Mouse (Mus musculus) kidney, adult 2 months (tissue): ENCODE data around the gene Snrpd2. TPM values are rescaled to one million over a fixed set of nuclear protein-coding genes. Genes with fewer than 3 reads are reported as not detected.
A peak's percentile ranks its signal among the peaks of the same experiment; 100 is the strongest.

ENCODE experiments used
- DNase-seq: peaks from one replicate; pipeline ENCODE4 v3.0.0; 2021
- H3K27ac ChIP-seq: fragments of 200-500 bp; 2 replicates; pipeline ENCODE4 v1.5.1; 2012; ENCODE audit warnings: low read depth, low read length, control low read depth, inconsistent platforms; ENCODE audit not compliant: insufficient read depth
- H3K27me3 ChIP-seq: fragments of 200-500 bp; replicated peaks from 2 replicates; pipeline ENCODE4 v1.6.1; 2012; ENCODE audit warnings: mild to moderate bottlenecking, moderate library complexity, low read length, inconsistent platforms; ENCODE audit not compliant: control insufficient read depth, insufficient read depth
- H3K36me3 ChIP-seq: fragments of 200-500 bp; 2 replicates; pipeline ENCODE4 v1.6.1; 2012; ENCODE audit warnings: mild to moderate bottlenecking, moderate library complexity, low read length, inconsistent platforms; ENCODE audit not compliant: control insufficient read depth, insufficient read depth
- H3K4me1 ChIP-seq: fragments of 200-500 bp; 2 replicates; pipeline ENCODE4 v1.6.1; 2011; ENCODE audit warnings: low read length; ENCODE audit not compliant: control insufficient read depth, insufficient read depth
- H3K4me3 ChIP-seq: fragments of 200-500 bp; 2 replicates; pipeline ENCODE4 v1.5.1; 2011; ENCODE audit warnings: mild to moderate bottlenecking, low read depth, low read length, control low read depth; ENCODE audit not compliant: insufficient read depth
- CTCF ChIP-seq: fragments of 200-500 bp; conservative IDR thresholded peaks from 2 replicates; pipeline ENCODE4 v1.5.1; 2011; ENCODE audit warnings: low read depth, mild to moderate bottlenecking, control low read depth, low read length, moderate library complexity, mixed read lengths; ENCODE audit not compliant: insufficient read depth, insufficient read length
- POLR2A ChIP-seq: fragments of 200-500 bp; IDR thresholded peaks from one replicate; pipeline ENCODE4 v1.6.1; 2011; ENCODE audit warnings: low read depth, low read length, control low read depth
- WGBS: fragments of 180-500 bp; shearing (Covaris S2); methylation state at CpG from one replicate; pipeline ENCODE4 v1.1.7; 2018; 5-methylcytosine and 5-hydroxymethylcytosine counted together
- polyA plus RNA-seq: library from polyadenylated mRNA; depleted of rRNA; stranded (reverse); fragments of >200 nt; gene quantifications from 2 replicates; pipeline ENCODE4 v1.2.3, GENCODE M21; 2012

Snrpd2 gene
- polyA plus RNA-seq, 1 experiment = 42.2 TPM

DNA sequence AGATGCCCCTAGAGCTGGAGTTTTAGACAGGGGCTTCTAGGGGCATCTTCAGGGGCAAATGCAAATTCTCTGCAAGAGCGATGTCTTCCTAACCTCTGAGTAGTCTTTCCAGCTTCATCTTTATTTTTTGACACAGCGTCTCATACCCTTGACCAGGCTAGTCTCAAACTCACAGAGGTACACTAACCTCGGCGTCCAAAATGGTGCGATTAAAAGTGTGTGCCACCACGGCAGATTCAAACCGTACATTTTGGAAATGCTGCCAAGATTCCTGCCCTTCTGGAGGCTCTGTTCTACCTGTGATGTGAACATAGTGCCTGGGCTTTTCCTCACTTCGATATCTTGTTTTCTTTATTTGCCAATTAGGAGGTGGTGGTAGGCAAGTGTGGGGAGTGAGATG lies 30.4 kb upstream of the Snrpd2 start:
- no peak overlapping the region for H3K27ac ChIP-seq
- DNase-seq = no peak
- H3K4me3 ChIP-seq = no peak overlapping the region
- no peak for TF ChIP-seq POLR2A
- no peak for TF ChIP-seq CTCF
- H3K27me3 ChIP-seq = no peaks in the 10 kb centered on the region
- 95% methylated on average over 8 of the region's 8 CpGs for WGBS
- no peaks in the 10 kb centered on the region for H3K36me3 ChIP-seq
- H3K4me1 ChIP-seq = peaks cover 21% of the 10 kb centered on the region

DNA sequence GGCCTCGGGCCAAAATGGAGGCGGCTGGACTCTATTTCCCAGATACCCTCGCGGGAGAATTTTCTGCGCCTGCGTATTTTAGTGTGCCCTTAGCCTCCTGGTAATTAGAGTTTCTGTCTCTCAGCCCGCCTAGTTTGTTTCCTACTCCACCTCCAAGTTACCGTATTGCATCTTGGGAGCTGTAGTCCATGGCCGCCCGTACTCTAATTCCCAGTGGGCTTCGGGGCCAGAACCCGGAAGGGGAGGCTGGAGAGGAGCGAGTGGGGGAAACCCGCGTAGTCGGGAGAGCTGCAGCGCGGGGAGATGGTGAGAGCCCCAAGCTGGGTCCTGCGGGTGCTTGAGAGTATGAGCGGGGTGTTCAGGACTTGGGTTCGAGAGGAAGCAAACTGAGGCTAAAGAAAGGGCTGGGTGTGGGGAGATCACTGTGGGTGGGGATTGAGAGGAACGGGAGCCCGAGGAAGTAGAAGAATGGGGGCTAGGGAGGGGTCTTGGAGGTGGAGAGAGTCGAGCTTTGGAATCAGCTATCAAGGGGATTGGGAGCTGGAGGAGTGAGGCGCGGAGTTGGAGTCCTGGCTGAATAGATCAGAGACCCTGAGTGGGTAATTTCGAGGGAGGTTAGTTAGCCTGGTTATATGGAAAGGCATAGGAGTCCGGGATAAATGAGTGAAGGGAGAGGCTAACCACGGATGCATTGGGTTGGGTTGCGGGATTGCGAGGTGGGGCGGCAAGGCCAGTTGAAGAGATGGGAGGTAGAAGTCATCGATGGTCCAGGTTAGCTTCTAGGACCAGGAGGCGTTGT lies 29.7 kb upstream of the Snrpd2 start, which contains the start of gene Fbxo46:
Fbxo46 (plus strand) TSS at position 229 of the 799 bp plus-strand sequence.
- peak; percentile 98 for DNase-seq
- peak within 1 kb of the TSS; percentile 91 for H3K4me3 ChIP-seq
- H3K27ac ChIP-seq = 0 out of 2 replicates have a peak within 1 kb of the TSS, but pooled peaks have one; percentile 22
- TF ChIP-seq POLR2A (peak; percentile 76), CTCF (no peak)
- 2% methylated on average over 34 of the region's 34 CpGs for WGBS
- H3K4me1 ChIP-seq = peaks cover 26% of the 10 kb centered on the region
- no peaks in the 10 kb centered on the region for H3K36me3 ChIP-seq
- no peaks in the 10 kb centered on the region for H3K27me3 ChIP-seq

GRCm38 (mm10) chr7:19121686-19122085 lies 27.8 kb upstream of the Snrpd2 start:
- no peaks in the 10 kb centered on the region for H3K36me3 ChIP-seq
- peak; percentile 89 for DNase-seq
- 42% methylated on average over 4 of the region's 4 CpGs for WGBS
- H3K4me3 ChIP-seq = 0 out of 2 replicates have a peak overlapping the region, but pooled peaks have one; percentile 0
- TF ChIP-seq POLR2A (no peak), CTCF (no peak)
- peaks cover 26% of the 10 kb centered on the region for H3K4me1 ChIP-seq
- H3K27ac ChIP-seq = peak overlapping the region; percentile 78
- H3K27me3 ChIP-seq = no peaks in the 10 kb centered on the region

GRCm38 (mm10) chr7:19124713-19125112 lies 24.8 kb upstream of the Snrpd2 start:
- 39% methylated on average over 6 of the region's 6 CpGs for WGBS
- no peaks in the 10 kb centered on the region for H3K27me3 ChIP-seq
- H3K4me1 ChIP-seq = peaks cover 26% of the 10 kb centered on the region
- H3K27ac ChIP-seq = no peak overlapping the region
- H3K36me3 ChIP-seq = no peaks in the 10 kb centered on the region
- DNase-seq = peak; percentile 75
- no peak overlapping the region for H3K4me3 ChIP-seq
- TF ChIP-seq CTCF (no peak), POLR2A (no peak)

DNA sequence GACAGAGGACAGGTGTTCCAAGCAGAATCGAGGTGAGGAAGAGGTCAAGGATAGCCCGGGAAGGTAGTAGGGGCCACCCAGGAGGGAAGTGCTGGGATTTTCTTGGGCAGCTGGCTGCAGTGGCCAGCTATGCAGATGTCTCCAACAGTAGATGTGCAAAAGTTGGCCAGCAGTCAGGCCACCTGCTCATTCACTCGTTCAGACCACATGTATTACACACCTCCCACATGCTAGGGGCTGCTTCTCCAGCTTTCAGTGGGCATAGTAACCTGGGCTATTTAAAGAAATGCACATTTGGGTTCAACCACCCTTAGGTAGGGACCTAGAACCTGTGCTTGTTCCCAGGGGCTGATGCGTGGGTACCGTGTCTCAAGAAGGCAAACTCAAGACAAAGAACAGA lies 21.8 kb upstream of the Snrpd2 start:
- Histone ChIP-seq H3K4me3 (no peak overlapping the region), H3K36me3 (no peaks in the 10 kb centered on the region), H3K4me1 (peaks cover 15% of the 10 kb centered on the region; the same call in 1 of the 2 replicates), H3K27me3 (no peaks in the 10 kb centered on the region), H3K27ac (no peak overlapping the region)
- 77% methylated on average over 5 of the region's 5 CpGs for WGBS
- TF ChIP-seq POLR2A (no peak), CTCF (no peak)
- no peak for DNase-seq

- WGBS = 91% methylated on average over 5 of the region's 5 CpGs
- TF ChIP-seq POLR2A (no peak), CTCF (no peak)
- H3K27me3 ChIP-seq = no peaks in the 10 kb centered on the region
- peaks cover 9% of the 10 kb centered on the region; the same call in 1 of the 2 replicates for H3K4me1 ChIP-seq
- H3K27ac ChIP-seq = no peak overlapping the region
- H3K36me3 ChIP-seq = no peaks in the 10 kb centered on the region
- DNase-seq = no peak
- no peak overlapping the region for H3K4me3 ChIP-seq
Observed at GRCm38 (mm10) chr7:19129396-19129795, 20.1 kb upstream of the Snrpd2 start.

DNA sequence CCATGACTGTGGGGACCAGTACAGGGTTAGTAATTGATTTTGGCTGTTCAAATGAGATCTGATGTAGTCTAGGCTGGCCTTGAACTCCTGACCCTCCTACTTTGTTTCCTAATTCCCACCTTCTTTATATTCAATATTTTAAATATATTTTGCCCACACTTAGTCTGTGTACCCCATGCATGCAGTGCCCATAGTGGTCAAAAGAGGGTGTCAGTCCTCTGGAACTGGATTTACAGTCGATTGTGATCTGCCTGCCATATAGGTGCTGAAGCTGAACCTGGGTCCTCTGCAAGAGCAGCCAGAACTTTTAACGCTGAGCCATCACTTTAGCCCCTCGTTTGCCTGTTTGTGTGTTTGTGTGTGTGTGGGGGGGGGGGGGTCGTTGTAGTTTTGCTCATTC lies 18.9 kb upstream of the Snrpd2 start:
- no peaks in the 10 kb centered on the region for H3K27me3 ChIP-seq
- H3K36me3 ChIP-seq = no peaks in the 10 kb centered on the region
- H3K27ac ChIP-seq = peak overlapping the region; percentile 91; the same call in 1 of the 2 replicates
- TF ChIP-seq CTCF (0 out of 2 replicates have a peak, but pooled peaks have one; percentile 3), POLR2A (no peak)
- peaks cover 7% of the 10 kb centered on the region; the same call in 1 of the 2 replicates for H3K4me1 ChIP-seq
- no peak for DNase-seq
- no peak overlapping the region for H3K4me3 ChIP-seq
- 19% methylated on average over 4 of the region's 4 CpGs for WGBS
